Mouse (Mus musculus): ENCODE measurements at regions not wholly inside any gene's neighbourhood (a gene's known extent, or its start where the extent isn't known, plus 50 kb on each side); places are given as distances from the start of the nearest gene placed in this dataset.

- H3K36me3 ChIP-seq (ENCODE audit: insufficient read depth, low read length), result no peaks in the 10 kb centered on the region
- ATAC-seq, result no peak
- H3K4me2 ChIP-seq (replicated peaks; ENCODE audit: low read depth, low read length), result no peak overlapping the region
- no peak overlapping the region for H3K27ac ChIP-seq (ENCODE audit: low read length)
- no peaks in the 10 kb centered on the region for H3K27me3 ChIP-seq (replicated peaks; ENCODE audit: insufficient read depth, low read length)
- H3K9ac ChIP-seq (replicated peaks; ENCODE audit: low read depth), result no peak overlapping the region
- 82% methylated on average over 2 of the region's 2 CpGs for WGBS
- no peak for DNase-seq (ENCODE audit: low spot score)
- no peaks in the 10 kb centered on the region for H3K4me1 ChIP-seq (ENCODE audit: insufficient read depth, low read depth, low read length)
- H3K4me3 ChIP-seq (ENCODE audit: low read depth, low read length), result no peak overlapping the region
- H3K9me3 ChIP-seq (ENCODE audit: low read length), result no peaks in the 10 kb centered on the region
- TF ChIP-seq CTCF (IDR thresholded peaks at IDR 0.05) (no peak), EP300 (IDR thresholded peaks at IDR 0.05) (no peak)
Measured at GRCm38 (mm10) chr6:117256099-117256471, 87.8 kb downstream of the Cxcl12 start.

- ATAC-seq (no peak), DNase-seq (ENCODE audit: low spot score) (no peak)
- no peak overlapping the region for H3K9ac ChIP-seq (replicated peaks; ENCODE audit: low read depth)
- no peaks in the 10 kb centered on the region for H3K36me3 ChIP-seq (ENCODE audit: insufficient read depth, low read length)
- no peaks in the 10 kb centered on the region for H3K27me3 ChIP-seq (replicated peaks; ENCODE audit: insufficient read depth, low read length)
- no peak for TF ChIP-seq CTCF (IDR thresholded peaks at IDR 0.05)
- H3K4me3 ChIP-seq (ENCODE audit: low read depth, low read length), result no peak overlapping the region
- 87% methylated on average over 4 of the region's 4 CpGs for WGBS
- no peak overlapping the region for H3K27ac ChIP-seq (ENCODE audit: low read length)
- no peak overlapping the region for H3K4me2 ChIP-seq (replicated peaks; ENCODE audit: low read depth, low read length)
- no peaks in the 10 kb centered on the region for H3K9me3 ChIP-seq (ENCODE audit: low read length)
- no peaks in the 10 kb centered on the region for H3K4me1 ChIP-seq (ENCODE audit: insufficient read depth, low read depth, low read length)
Measured at GRCm38 (mm10) chr6:117257591-117257990, 89.3 kb downstream of the Cxcl12 start.

GRCm38 (mm10) chr6:117267906-117268305, 99.6 kb downstream of the Cxcl12 start:
- H3K9ac ChIP-seq (replicated peaks; ENCODE audit: low read depth), result no peak overlapping the region
- DNase-seq (ENCODE audit: low spot score) (peak; percentile 32), ATAC-seq (peak; percentile 57)
- H3K4me2 ChIP-seq (replicated peaks; ENCODE audit: low read depth, low read length), result no peak overlapping the region
- TF ChIP-seq CTCF (IDR thresholded peaks at IDR 0.05) (no peak), EP300 (IDR thresholded peaks at IDR 0.05) (no peak)
- 33% methylated on average over 1 of the region's 1 CpGs for WGBS
- no peaks in the 10 kb centered on the region for H3K9me3 ChIP-seq (ENCODE audit: low read length)
- no peak overlapping the region for H3K27ac ChIP-seq (ENCODE audit: low read length)
- no peaks in the 10 kb centered on the region for H3K36me3 ChIP-seq (ENCODE audit: insufficient read depth, low read length)
- no peak overlapping the region for H3K4me3 ChIP-seq (ENCODE audit: low read depth, low read length)
- no peaks in the 10 kb centered on the region for H3K27me3 ChIP-seq (replicated peaks; ENCODE audit: insufficient read depth, low read length)
- H3K4me1 ChIP-seq (ENCODE audit: insufficient read depth, low read depth, low read length), result no peaks in the 10 kb centered on the region

GRCm38 (mm10) chr6:117268376-117268775, 100.0 kb downstream of the Cxcl12 start:
- H3K27me3 ChIP-seq (replicated peaks; ENCODE audit: insufficient read depth, low read length), result no peaks in the 10 kb centered on the region
- no peak overlapping the region for H3K4me3 ChIP-seq (ENCODE audit: low read depth, low read length)
- WGBS, result 86% methylated on average over 2 of the region's 2 CpGs
- no peak overlapping the region for H3K9ac ChIP-seq (replicated peaks; ENCODE audit: low read depth)
- TF ChIP-seq EP300 (IDR thresholded peaks at IDR 0.05), result no peak
- TF ChIP-seq CTCF (IDR thresholded peaks at IDR 0.05), result no peak
- ATAC-seq, result peak; percentile 40; the same call in 1 of the 2 replicates
- no peak for DNase-seq (ENCODE audit: low spot score)
- no peak overlapping the region for H3K27ac ChIP-seq (ENCODE audit: low read length)
- no peaks in the 10 kb centered on the region for H3K36me3 ChIP-seq (ENCODE audit: insufficient read depth, low read length)
- H3K9me3 ChIP-seq (ENCODE audit: low read length), result no peaks in the 10 kb centered on the region
- no peaks in the 10 kb centered on the region for H3K4me1 ChIP-seq (ENCODE audit: insufficient read depth, low read depth, low read length)
- no peak overlapping the region for H3K4me2 ChIP-seq (replicated peaks; ENCODE audit: low read depth, low read length)

GRCm38 (mm10) chr6:117270261-117270660, 101.9 kb downstream of the Cxcl12 start:
- H3K9me3 ChIP-seq (ENCODE audit: low read length), result no peaks in the 10 kb centered on the region
- no peaks in the 10 kb centered on the region for H3K27me3 ChIP-seq (replicated peaks; ENCODE audit: insufficient read depth, low read length)
- TF ChIP-seq EP300 (IDR thresholded peaks at IDR 0.05), result no peak
- no peak for TF ChIP-seq CTCF (IDR thresholded peaks at IDR 0.05)
- H3K4me2 ChIP-seq (replicated peaks; ENCODE audit: low read depth, low read length), result no peak overlapping the region
- no peaks in the 10 kb centered on the region for H3K36me3 ChIP-seq (ENCODE audit: insufficient read depth, low read length)
- WGBS, result 62% methylated on average over 3 of the region's 3 CpGs
- no peak overlapping the region for H3K27ac ChIP-seq (ENCODE audit: low read length)
- no peak overlapping the region for H3K9ac ChIP-seq (replicated peaks; ENCODE audit: low read depth)
- no peak for ATAC-seq
- H3K4me1 ChIP-seq (ENCODE audit: insufficient read depth, low read depth, low read length), result no peaks in the 10 kb centered on the region
- H3K4me3 ChIP-seq (ENCODE audit: low read depth, low read length), result no peak overlapping the region
- DNase-seq (ENCODE audit: low spot score), result no peak

- 70% methylated on average over 12 of the region's 12 CpGs for WGBS
- Histone ChIP-seq H3K4me1 (ENCODE audit: insufficient read depth, low read depth, low read length) (no peaks in the 10 kb centered on the region), H3K27me3 (replicated peaks; ENCODE audit: insufficient read depth, low read length) (no peaks in the 10 kb centered on the region), H3K36me3 (ENCODE audit: insufficient read depth, low read length) (no peaks in the 10 kb centered on the region), H3K4me2 (replicated peaks; ENCODE audit: low read depth, low read length) (no peak overlapping the region), H3K9me3 (ENCODE audit: low read length) (no peaks in the 10 kb centered on the region), H3K4me3 (ENCODE audit: low read depth, low read length) (no peak overlapping the region), H3K27ac (ENCODE audit: low read length) (no peak overlapping the region), H3K9ac (replicated peaks; ENCODE audit: low read depth) (no peak overlapping the region)
- DNase-seq (ENCODE audit: low spot score) (no peak), ATAC-seq (no peak)
- TF ChIP-seq EP300 (IDR thresholded peaks at IDR 0.05) (no peak), CTCF (IDR thresholded peaks at IDR 0.05) (no peak)
Measured at GRCm38 (mm10) chr6:117271562-117272226, 103.4 kb downstream of the Cxcl12 start.

All from lung, postnatal 0 days (tissue).